Mouse (Mus musculus): ENCODE measurements around the gene Abhd18.

DNA sequence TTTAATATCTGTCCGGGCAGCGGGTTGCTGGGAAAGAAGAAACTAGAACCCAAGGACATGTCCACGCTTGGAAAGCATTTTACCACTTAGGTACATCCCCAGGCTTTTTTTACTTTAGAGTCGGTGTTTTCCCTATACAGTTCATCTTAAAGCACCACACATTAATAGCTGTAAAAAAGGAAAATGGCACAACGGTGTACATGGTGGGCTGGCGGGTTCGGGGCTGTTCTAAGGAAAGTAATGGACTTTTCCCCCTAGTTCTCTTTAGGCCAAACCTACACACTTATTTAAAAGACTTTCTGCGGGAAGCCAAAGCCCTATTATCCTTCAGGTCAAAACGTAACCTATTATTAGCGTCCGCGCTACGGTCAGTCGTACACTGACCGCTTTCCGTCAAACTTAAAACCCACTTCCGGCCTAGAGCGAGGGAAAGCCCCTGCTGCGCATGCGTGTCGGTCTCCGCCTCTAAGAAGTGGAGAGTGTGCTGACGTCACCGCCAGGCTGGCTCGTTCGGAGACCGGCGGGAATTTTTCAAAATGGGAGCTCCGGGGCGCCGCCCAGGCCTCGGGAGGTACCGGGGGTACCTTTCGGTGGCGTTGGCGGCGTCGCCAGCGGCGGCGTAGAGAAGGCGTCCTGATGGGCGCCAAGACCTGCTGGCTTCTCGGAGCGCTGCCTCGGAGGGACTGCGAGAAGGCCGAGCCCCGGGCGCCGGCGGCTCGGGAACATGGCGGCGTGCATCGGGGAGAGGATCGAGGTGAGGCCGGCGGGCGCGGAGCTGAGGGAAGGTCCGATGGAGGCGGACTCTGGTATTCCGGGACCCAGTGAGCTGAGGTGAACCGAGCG lies 47.0 kb upstream of the Abhd18 start, which contains the start of gene Plk4:
- TF ChIP-seq CTCF (IDR thresholded peaks at IDR 0.05; ENCODE audit: low read depth, low read length), result no peak
- TF ChIP-seq POLR2A (IDR thresholded peaks at IDR 0.05; ENCODE audit: borderline replicate concordance, low read depth, low read length), result 0 out of 2 replicates have a peak, but pooled peaks have one; percentile 10
